Mouse (Mus musculus) lung, postnatal 10 days (tissue): ENCODE results near the gene Thsd7b.

Experiments used
- DNase-seq: peaks from one replicate; pipeline ENCODE4 v3.0.0; 2021

Thsd7b gene

DNA sequence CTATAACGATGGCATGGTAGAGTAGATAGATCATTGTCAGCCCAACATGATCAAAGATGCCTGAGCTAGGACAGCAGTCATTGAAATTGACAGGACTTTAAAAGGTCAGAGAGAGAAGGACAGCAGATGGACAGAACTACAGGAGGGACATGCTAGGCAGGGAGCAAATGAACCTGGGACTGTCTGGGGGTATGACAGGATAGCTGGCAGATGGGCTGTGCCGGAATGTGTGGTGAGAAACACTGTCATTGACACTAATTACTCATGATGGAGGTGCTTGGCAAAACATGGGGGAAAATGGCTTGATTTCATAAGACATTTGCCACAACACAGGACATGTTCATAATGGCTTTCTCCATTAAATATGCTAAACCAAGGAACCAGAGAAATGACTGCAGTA is 253.9 kb downstream of the Thsd7b start:
- DNase-seq: no peak

DNA sequence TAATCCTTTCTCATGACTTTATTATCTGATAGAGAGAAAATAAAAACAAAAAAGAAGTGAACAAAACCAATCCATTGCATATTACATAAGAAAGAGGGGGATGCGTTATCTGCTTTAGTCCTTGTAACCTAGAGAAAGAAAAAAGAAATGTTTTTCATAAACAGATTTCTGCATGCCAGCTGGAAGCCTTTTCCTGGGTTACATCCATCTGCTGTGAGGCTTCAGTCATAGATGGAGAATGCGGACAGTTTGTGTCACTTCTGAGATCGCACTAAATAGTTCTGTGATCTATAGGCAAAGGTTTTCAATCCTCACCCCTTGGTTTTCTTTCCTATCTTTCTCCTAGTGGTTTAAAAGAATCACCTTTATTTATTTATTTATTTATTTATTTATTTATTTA is 259.1 kb downstream of the Thsd7b start:
- no peak for DNase-seq

DNA sequence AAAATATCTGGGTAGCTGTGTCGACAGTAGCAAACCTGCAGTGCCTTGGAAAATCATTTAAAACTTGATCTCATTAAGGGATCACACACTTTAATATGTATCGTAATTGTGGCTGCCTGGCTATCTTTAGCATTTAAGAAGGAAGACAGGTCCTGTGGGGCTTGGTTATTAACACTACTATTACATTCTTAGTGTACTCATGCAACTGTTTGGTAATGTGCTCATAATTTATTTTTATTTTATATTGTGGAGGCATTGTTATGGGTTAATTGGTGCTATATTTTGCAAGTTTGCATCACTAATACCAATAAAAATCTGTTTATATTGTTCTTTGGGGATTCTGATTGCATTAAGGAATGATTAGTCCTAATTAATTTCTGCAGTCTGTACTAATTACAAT is 265.4 kb downstream of the Thsd7b start:
- DNase-seq: no peak

DNA sequence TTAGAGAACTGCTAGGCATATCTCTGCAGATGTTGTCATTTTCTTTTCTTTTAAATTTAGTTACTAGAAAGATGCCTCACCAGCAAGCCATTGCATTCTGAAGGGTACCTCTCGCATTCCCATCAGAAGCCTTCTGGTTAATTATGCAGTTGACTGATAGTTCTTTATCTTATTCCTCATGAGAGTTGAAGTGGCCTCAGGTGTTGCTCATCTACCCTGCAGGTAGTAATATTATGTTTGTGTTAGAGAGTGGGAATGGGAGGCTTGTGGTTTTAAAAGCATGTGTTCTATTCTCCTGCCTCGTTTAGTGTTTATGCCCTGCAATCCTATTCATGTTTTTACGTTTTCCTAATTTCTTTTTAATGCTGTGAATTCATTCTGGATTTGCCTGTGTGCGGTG is 265.9 kb downstream of the Thsd7b start:
- DNase-seq: no peak

DNA sequence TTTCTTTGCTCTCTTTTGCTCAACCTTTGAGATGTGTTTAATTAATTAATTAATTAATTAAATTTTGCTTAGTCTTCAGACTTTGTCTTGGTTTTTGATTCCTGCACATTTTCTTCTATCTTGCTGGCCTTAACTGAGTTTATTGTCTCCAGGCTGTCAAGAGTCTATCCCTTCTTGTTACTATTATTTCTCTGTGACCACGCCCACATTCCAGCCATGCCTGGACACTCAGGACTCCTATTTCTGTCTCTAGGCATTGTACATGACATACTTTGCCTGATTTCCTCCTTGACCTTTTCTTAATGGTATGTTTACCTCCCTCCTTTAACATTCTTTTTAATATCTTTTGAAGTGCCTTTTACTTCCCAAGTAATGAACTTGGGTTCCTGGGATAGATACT is 267.6 kb downstream of the Thsd7b start:
- no peak for DNase-seq

DNA sequence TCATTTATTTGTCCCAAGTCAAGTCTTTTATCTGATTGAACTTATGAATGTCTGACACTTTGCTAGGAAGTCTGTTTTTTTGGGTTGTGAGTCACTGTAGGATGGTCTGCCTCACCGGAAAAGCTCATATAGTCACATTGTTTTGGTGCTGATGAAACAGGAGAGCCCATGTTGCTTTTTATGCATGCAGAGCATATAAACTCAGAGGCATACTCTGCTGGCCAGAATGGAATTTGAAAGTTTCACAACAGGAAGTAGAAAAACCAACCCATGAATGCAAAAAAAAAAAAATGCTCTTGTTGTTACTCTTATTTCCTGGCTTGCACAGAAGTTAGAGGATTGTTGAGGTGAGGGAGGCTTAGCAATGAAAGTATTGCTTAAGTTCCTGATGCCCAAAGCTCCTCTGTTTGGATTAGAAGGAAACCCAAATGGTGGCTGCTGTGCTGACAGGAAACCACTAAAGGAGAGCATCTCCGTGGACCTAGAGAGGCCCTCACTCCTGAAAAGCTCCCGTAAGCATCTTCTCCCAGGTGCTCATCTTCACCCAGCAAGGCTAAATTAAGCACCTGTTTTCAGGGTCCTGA is 269.6 kb downstream of the Thsd7b start:
- DNase-seq: no peak

DNA sequence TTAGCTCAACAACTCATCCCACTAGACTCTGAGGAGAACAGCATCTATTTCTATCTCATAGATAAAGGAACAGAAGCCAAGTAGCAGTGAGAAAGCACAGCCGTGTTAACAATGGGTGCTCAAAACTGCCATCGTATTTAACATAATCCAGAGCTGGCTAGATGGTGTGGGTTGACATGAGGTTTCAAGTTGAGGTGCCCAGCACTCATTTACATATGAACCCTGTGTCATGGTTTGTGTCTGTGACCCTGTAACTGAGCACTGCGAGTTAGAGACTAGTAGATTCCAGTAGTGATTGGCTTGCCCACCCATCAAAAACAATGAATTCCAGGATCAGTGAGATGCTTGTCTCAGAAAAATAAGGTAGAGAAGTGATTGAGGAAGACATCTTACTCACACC is 270.1 kb downstream of the Thsd7b start:
- no peak for DNase-seq

DNA sequence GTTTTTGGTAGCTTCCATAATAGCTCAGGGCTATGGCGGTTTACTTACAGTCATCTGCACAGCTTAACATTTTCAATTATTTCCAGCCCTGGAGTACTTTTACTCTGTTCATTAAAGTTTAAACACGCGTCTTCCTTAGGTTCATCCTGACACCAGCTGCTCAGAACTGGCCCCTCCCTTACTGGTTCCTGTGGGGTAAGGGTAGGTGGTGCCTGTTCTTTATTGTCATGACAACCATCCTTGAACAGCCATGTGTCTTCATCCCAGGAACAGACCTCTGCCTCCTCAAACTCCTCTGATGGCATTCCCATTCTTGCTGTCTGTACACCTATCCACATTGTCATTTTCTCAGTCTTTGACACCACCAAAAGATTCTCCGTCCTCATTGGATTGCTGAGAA is 285.0 kb downstream of the Thsd7b start:
- no peak for DNase-seq

DNA sequence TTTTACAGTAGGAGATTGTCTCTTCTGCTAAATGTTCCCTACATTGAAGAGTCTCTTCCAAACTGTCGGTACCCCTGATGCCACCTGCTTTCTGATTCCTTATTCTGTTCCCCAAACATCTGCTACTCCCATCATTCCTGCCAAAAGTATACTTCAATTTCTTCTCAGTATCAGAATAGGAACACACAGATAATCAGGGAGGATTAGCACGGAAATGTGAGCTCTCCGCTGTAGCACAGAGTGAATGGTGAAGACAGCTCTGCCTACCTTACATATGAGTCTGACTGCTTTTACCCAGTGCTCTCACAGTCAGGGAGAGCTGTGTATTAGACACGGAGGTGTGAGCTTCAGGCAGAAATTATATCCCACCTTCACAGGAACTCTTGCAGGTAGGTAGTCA is 286.0 kb downstream of the Thsd7b start:
- DNase-seq: no peak

DNA sequence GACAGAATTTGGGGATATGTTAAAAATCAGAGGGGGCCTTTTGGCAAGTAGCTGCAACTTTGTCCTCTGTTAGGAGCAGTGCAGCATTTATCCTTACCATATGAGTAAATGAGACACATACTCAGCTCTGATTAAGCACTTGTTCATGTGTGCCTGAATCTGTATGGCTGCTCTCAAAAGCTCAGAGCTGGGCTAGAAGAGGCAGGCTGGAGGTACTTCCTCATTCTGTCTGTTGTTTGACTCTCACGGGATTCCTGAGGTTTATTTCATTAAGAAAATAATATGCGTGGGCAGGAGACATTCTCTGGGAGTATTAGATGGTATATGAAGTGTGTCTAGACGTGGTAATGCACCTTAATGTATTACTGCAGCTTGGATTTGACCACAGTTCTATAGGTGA is 286.7 kb downstream of the Thsd7b start:
- DNase-seq: no peak

DNA sequence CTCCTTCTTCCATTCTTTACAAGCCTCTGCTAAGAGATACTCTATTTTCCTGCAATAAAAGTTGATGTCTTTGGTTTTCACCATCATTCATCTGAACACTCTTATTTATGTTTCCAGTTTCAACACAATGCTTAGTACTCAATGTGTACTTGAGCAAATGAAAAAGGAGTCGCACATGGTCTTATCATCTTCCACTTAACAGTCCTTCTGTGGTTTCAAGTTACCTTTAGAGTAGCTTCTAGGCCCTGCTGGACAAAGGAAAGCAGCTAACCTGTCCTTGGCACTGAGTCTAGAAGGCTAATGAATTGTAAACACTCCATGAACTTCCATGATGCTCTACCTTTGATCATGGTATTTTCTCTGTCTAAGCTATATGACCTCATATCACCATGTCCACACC is 289.6 kb downstream of the Thsd7b start:
- DNase-seq: no peak

DNA sequence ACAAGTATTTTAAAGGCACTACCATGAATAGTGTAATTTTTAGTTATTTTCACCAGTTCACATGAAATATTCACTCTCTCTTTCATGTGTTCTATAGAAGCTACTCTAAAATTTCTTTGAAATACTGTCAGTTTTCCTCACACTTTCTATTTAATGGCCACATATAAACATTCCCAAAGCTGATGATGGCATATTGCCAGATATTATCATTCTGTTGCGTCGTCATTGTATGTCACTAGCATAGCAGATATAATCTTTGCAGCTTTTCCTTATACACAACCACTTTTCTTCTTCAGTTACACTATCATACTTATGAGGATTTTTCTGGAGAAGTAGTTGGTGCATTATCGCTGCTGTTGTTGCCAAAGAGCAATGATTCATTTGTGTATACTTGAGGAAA is 297.4 kb downstream of the Thsd7b start:
- DNase-seq: no peak

DNA sequence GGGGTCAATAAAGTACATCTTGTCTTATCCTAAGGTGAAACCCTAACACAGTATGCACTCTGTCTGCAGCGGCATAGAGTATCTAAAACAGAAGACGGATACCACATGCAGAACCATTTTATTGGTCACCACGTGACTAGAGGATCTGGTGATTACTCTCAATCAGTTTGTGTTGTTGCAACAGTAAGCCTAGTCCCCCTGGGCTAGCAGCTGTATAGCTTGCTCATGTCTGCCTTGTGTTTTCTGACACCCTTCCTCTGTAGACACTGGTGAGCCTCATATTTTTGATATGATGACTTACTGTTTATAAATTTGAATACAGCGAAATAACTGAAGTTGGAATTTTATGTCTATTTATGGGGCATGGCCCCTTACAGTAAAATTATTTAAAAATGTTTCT is 306.9 kb downstream of the Thsd7b start:
- DNase-seq: no peak

DNA sequence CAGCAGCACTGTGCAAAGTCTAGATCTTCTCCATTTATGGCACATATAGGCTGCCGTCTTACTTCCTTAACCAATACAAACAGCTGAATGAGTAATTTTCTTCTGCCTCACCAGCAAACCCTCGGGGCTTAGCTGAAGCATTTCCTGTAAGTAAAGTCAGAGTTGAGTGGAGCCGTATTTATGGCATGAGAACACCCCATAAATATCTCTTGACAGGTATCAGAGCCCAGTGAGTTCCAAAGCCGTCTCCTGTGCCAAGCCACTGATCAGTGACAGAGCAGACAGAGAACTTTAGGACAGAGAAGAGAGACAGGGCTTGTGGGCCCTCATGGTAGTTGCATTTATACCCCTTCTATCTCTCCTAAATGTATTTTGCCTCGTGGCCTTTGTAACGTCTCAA is 313.5 kb downstream of the Thsd7b start:
- no peak for DNase-seq

DNA sequence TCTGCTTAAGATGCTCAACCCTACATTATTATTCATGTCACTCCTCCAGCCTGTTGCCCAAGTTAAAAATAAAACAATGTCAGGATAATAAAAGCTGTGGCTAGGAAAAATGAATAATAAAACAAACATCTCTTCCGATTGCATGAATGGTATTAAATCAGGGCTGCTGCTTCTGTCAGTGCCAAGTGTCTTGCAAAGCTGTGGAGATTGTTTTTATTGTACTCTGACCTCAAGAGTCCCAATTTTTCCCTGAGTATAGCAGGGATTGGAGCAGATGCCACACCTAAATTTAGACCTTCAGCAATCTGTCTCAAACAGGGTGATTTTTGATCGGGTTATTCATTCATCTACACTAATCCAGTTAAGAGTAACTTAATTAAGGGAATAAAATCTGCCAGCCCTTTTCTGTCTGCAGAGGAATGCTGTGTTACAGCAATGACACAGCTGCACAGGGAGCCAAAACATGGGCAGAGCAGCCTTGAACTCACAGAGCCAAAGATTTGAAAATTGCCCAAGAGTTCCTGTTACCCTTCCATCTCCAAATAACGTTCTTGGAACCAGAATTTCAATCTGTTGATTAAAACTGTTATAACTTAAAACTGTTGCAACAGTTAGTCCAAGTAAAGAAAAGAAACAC is 316.4 kb downstream of the Thsd7b start:
- no peak for DNase-seq

DNA sequence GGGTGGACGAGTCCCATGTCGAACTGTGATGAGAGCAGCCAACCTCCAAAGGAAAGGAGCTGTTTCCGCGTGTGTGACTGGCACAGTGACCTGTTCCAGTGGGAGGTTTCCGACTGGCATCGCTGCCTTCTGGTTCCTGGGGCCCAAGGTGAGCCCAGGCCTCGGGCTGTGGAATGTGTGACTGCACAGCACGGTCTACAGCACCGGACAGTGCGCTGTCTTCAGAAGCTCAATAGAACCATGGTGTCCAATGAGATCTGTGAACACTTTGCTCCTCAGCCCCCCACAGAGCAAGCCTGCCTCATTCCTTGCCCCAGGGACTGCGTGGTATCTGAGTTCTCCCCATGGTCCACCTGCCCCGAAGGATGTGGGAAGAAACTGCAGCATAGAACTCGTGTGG is 322.3 kb downstream of the Thsd7b start:
- DNase-seq: no peak

DNA sequence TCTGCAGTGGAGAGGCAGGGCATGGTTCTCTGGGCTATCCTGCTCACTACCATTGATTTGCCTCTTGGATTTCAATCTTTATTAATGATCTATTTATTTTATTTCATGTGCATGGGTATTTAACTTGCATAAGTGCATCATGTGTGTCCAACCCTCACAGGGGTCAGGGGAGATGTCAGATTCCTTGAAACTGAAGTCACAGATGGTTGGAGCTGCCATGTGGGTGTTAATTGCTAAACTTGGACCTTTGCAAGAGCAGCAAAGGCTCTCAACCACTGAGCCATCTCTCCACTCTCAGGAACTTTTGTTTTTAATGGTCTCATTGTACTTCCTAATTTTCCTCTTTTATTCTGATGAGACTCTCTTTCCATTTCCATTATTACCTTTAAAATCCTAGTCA is 327.8 kb downstream of the Thsd7b start:
- no peak for DNase-seq

DNA sequence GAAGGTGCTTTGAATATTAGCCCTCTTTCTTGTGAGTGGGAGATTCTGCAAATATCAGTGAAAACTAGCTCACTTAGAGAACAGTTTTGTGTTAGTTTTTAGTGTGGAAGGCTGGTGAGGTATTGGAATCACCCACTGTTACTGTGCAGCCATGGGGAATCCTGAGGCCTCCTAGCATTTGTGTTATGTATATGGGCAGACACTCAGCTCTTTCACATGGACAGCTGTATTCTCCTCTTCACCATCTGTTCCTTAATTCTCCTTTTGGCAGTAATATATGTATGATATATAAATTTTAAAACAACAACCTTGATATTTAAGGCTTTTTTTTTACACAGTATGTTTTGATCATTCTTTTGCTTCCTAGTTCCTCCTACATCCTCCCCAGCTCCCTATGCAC is 329.2 kb downstream of the Thsd7b start:
- DNase-seq: no peak

DNA sequence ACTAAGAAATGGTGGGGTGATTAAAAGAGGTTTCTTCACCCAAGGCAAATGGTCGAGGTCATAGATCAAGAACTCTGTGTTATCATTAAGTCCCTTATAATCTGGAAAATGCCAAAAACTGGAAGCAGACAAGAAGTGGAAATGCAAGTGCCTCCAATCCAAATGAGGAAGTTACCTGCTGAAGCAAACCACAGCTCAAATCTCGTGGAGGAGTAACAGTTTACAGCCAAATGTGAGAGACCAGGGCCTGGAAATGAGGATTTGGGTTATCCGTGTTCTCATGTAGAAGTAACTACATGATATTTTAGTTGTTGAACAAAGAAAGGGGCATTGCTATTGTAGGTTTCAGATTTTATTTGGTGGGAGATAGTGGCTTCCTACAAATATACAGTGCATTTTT is 335.3 kb downstream of the Thsd7b start:
- no peak for DNase-seq

DNA sequence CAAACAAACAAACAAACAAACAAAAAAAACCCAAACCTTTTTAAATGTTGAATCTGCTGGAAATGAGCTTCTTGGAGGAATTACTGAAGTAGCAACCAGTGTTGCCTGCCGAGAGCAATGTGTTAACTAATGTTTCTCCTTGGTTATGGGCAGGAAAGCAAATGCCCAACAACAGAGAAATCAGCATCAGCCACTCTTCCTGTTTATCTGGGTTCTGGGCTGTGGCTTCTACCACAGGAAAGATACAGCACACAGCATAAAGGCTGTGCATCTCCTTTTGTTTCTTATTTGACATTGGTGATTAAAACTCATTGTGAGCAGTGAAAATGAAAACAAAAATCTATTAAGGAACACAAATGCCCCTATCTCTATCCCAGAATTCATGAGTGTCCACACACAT is 343.0 kb downstream of the Thsd7b start:
- no peak for DNase-seq

DNA sequence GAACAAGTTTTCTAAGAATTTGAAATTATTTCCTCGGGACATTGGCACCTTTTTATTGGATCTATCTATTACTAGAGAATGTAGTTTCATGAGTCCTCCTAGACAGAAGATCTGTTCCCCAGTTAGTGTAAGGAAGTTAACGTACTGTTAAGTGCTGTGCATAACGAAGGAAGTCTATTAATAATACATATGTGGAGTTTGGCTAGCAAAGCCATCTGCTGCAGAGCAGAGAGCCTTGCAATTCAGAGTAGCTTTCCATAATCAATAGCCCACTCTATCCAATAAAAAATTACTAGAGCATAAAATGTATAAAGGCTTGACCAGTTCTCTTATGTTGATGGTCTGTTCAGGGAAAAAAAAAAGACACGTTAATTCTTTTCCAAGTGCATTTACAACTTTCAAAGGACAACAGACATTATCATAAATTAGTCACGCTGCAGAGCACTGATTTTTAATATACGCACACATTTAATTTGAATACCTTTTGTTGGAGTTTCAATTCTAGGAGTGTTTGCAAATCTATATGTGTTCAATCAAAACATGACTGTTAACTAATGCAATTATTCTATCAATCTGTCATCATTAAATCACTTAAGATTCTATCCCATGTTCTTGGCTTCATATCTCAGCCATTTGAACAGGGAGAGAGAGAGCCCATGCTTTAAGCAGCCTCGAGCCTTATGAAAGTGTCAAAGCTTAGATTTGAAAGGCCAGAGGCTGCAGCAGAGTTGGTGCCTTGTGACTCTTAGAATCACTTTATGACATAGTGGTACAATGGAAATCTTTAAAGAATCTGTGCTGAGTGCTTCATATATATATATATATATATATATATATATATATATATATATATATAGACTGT is 346.6 kb downstream of the Thsd7b start:
- no peak for DNase-seq

DNA sequence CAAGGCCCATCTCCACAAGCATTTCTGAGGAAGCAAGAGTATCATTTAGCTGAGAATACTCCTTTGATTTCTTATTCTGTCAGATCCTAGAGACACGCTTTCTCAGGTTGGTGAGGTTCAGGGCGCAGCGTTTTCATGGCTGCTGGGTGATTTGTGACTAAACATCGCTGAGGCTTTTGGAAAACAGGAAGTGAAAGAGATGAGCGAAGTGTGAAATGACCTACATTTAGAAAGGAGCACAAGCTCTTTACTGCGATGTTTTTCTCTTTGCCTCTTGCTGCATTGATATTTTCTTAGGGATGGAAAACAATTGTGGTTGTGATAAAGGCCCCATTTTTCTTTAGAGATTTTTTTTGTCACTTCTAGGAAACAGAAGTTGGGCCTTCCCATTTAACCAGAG is 351.4 kb downstream of the Thsd7b start:
- no peak for DNase-seq

DNA sequence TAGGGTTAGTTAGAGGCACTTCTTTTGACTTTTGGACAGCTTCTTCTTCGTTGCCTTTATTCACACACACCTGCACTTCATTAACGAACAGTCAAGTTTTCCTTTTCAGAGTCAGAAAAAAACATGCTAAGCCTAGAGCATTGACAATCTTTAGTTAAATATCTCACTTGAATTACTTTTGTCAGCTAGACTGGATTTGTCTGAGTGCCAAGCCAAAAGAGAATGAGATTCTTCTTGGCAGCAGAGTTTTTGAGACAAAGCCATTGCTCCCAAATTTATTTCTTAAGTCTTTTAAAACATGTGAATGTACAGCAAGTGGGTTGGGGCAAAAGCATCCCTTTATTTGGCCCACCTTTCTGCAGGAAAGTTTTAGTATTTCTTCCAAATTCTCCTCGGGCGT is 362.0 kb downstream of the Thsd7b start:
- DNase-seq: no peak

DNA sequence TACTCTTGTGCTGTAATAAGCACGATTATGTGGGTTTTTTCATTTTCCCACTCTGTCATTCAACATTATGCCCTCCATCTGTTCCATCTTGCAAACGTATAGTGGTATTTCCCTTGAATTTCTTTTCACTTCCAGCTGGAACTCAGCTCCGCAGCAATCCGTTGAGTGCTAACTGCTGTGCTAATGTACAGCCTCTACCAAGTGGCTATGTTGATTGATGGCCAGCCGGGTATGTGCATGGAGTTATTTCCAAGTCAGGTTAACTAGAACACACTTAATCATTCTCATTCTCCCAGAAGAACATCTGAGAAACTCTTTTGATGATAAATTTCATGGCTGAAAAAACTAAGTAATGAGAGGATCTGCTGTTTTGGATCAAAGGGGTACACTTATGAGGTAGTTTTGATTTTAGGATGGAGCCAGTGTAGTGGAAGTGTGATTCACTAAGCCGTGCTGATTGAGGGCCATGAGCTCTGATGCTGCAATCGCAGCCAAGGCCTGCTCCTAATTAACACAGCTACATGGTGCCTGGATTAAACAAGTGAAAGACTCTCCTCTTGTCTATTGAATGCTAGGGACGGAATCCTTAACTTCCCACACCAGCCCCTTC is 371.3 kb downstream of the Thsd7b start:
- no peak for DNase-seq
